Mouse (Mus musculus): Measurements from ENCODE around the gene S100b. TPM values are rescaled to one million over a fixed set of nuclear protein-coding genes. Genes with fewer than 3 reads are reported as not detected.

S100b gene
- polyA plus RNA-seq, 1 experiment from 2014 or later, result 0.44 TPM

DNA sequence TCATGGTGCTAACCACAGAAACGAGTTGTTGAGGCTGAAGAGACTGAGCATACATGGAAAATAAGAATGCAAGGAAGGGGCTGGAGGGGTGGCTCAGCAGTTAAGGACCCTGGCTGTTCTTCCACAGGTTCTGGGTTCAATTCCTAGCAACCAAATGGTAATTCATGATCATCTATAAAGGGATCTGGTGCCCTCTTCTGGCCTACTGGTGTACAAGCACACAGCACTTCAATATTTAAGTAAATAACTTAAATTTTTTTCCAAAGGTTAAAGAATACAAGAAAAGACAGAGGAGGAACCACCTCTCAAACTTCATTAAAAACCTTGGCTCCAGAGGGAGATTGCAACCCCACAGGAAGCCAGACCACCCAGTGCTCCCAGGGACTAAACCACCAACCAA lies 24.0 kb upstream of the S100b start:
- Histone ChIP-seq H3K27me3 (ENCODE audit: control insufficient read depth, insufficient read depth, low read length) (no peaks in the 10 kb centered on the region), H3K4me2 (no peak overlapping the region), H3K27ac (ENCODE audit: low read depth, low read length) (no peak overlapping the region), H3K9me3 (replicated peaks; ENCODE audit: control insufficient read depth, low read length) (no peaks in the 10 kb centered on the region), H3K4me1 (ENCODE audit: control insufficient read depth, insufficient read depth, low read length) (no peaks in the 10 kb centered on the region), H3K4me3 (ENCODE audit: low read depth, low read length) (no peak overlapping the region), H3K36me3 (ENCODE audit: control insufficient read depth, insufficient read depth, low read length) (no peaks in the 10 kb centered on the region), H3K9ac (ENCODE audit: low read depth, low read length) (no peak overlapping the region)
- ATAC-seq (replicated peaks; ENCODE audit: insufficient number of reproducible peaks, low FRiP score, low TSS enrichment), result no peak
- 77% methylated on average over 1 of the region's 1 CpGs for WGBS (ENCODE audit: insufficient replicate concordance)

- H3K27me3 ChIP-seq (ENCODE audit: control insufficient read depth, insufficient read depth, low read length), result no peaks in the 10 kb centered on the region
- H3K9me3 ChIP-seq (replicated peaks; ENCODE audit: control insufficient read depth, low read length), result no peaks in the 10 kb centered on the region
- peak within 1 kb of the TSS; percentile 62 for H3K4me3 ChIP-seq (ENCODE audit: low read depth, low read length)
- H3K27ac ChIP-seq (ENCODE audit: low read depth, low read length), result peak within 1 kb of the TSS; percentile 73
- H3K9ac ChIP-seq (ENCODE audit: low read depth, low read length), result peak within 1 kb of the TSS; percentile 69
- 0 out of 2 replicates have a peak, but pooled peaks cover 3% of the 10 kb centered on the region for H3K36me3 ChIP-seq (ENCODE audit: control insufficient read depth, insufficient read depth, low read length)
- peaks cover 16% of the 10 kb centered on the region for H3K4me1 ChIP-seq (ENCODE audit: control insufficient read depth, insufficient read depth, low read length)
- under 1% methylated on average over 47 of the region's 47 CpGs for WGBS (ENCODE audit: insufficient replicate concordance)
- H3K4me2 ChIP-seq, result peak within 1 kb of the TSS; percentile 77
- peak; percentile 96 for ATAC-seq (replicated peaks; ENCODE audit: insufficient number of reproducible peaks, low FRiP score, low TSS enrichment)
Measured at GRCm38 (mm10) chr10:76237341-76238225, 16.1 kb upstream of the S100b start, which contains the start of gene Prmt2. Prmt2 (minus strand) TSS chr10:76237865.

- Histone ChIP-seq H3K9ac (ENCODE audit: low read depth, low read length) (no peak overlapping the region), H3K4me2 (no peak overlapping the region), H3K4me1 (ENCODE audit: control insufficient read depth, insufficient read depth, low read length) (peaks cover 16% of the 10 kb centered on the region), H3K9me3 (replicated peaks; ENCODE audit: control insufficient read depth, low read length) (no peaks in the 10 kb centered on the region), H3K27me3 (ENCODE audit: control insufficient read depth, insufficient read depth, low read length) (no peaks in the 10 kb centered on the region), H3K4me3 (ENCODE audit: low read depth, low read length) (no peak overlapping the region), H3K27ac (ENCODE audit: low read depth, low read length) (no peak overlapping the region), H3K36me3 (ENCODE audit: control insufficient read depth, insufficient read depth, low read length) (0 out of 2 replicates have a peak, but pooled peaks cover 3% of the 10 kb centered on the region)
- 42% methylated on average over 4 of the region's 4 CpGs for WGBS (ENCODE audit: insufficient replicate concordance)
- no peak for ATAC-seq (replicated peaks; ENCODE audit: insufficient number of reproducible peaks, low FRiP score, low TSS enrichment)
Measured at GRCm38 (mm10) chr10:76239401-76239800, 14.3 kb upstream of the S100b start.

GRCm38 (mm10) chr10:76245106-76245505 lies 8.5 kb upstream of the S100b start:
- no peak for ATAC-seq (replicated peaks; ENCODE audit: insufficient number of reproducible peaks, low FRiP score, low TSS enrichment)
- Histone ChIP-seq H3K4me1 (ENCODE audit: control insufficient read depth, insufficient read depth, low read length) (no peaks in the 10 kb centered on the region), H3K4me3 (ENCODE audit: low read depth, low read length) (no peak overlapping the region), H3K9me3 (replicated peaks; ENCODE audit: control insufficient read depth, low read length) (no peaks in the 10 kb centered on the region), H3K27me3 (ENCODE audit: control insufficient read depth, insufficient read depth, low read length) (no peaks in the 10 kb centered on the region), H3K36me3 (ENCODE audit: control insufficient read depth, insufficient read depth, low read length) (no peaks in the 10 kb centered on the region), H3K27ac (ENCODE audit: low read depth, low read length) (no peak overlapping the region), H3K4me2 (no peak overlapping the region), H3K9ac (ENCODE audit: low read depth, low read length) (no peak overlapping the region)
- WGBS (ENCODE audit: insufficient replicate concordance), result 80% methylated on average over 2 of the region's 2 CpGs

DNA sequence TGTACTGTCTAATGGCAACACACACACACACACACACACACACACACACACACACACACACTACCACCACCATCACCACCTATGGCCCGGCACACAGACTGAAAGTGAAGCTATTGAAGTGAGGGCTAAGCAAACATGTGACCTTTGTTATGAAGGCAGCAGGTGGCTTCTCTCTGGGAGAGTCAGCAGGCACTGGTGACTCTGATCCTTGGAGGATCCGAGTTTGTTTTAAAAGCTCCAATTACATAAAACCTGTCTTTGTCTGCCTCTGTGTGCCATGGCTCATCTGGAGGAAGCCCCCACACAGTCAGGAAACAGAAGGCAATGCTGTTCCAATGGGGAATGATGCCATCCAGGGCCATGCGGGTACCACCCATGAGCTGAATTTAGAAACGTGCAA lies 7.1 kb upstream of the S100b start:
- Histone ChIP-seq H3K9ac (ENCODE audit: low read depth, low read length) (no peak overlapping the region), H3K36me3 (ENCODE audit: control insufficient read depth, insufficient read depth, low read length) (no peaks in the 10 kb centered on the region), H3K9me3 (replicated peaks; ENCODE audit: control insufficient read depth, low read length) (no peaks in the 10 kb centered on the region), H3K27ac (ENCODE audit: low read depth, low read length) (no peak overlapping the region), H3K4me1 (ENCODE audit: control insufficient read depth, insufficient read depth, low read length) (no peaks in the 10 kb centered on the region), H3K4me3 (ENCODE audit: low read depth, low read length) (no peak overlapping the region), H3K4me2 (no peak overlapping the region), H3K27me3 (ENCODE audit: control insufficient read depth, insufficient read depth, low read length) (no peaks in the 10 kb centered on the region)
- ATAC-seq (replicated peaks; ENCODE audit: insufficient number of reproducible peaks, low FRiP score, low TSS enrichment), result no peak
- 52% methylated on average over 4 of the region's 4 CpGs for WGBS (ENCODE audit: insufficient replicate concordance)

DNA sequence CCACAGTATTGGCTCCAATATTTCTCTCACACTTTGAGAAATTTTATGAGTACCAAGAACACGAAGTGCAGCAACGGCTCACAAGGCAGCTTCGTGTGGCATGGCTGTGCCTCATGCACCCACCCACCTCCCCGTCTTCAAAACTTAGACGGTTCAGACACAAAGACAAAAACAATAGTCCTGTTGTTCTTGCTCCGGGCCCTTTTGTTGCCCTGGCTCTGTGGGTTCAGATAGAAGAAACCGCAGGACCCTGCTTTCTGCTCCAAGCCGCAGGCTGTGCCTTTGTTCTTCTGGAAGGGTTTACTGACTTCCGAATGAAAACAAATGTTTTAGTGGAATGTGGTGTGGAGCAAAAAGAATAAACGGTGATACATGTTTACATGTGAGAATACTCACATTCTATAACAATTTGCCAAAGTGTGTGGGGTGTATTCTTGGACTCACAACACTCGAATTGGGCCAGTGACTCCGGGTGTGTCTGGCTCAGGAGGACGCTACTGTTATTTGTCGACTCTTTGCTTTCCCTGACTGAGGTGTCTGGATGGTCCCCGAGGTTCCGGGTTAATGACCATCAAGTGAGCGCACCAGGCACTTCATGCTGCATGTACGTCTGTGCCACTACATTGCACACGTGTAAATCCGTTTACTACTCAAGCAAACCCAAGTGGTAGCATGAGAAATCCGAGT lies 5.5 kb upstream of the S100b start:
- 70% methylated on average over 21 of the region's 21 CpGs for WGBS (ENCODE audit: insufficient replicate concordance)
- no peak overlapping the region for H3K4me2 ChIP-seq
- H3K4me1 ChIP-seq (ENCODE audit: control insufficient read depth, insufficient read depth, low read length), result no peaks in the 10 kb centered on the region
- H3K4me3 ChIP-seq (ENCODE audit: low read depth, low read length), result no peak overlapping the region
- no peaks in the 10 kb centered on the region for H3K9me3 ChIP-seq (replicated peaks; ENCODE audit: control insufficient read depth, low read length)
- H3K36me3 ChIP-seq (ENCODE audit: control insufficient read depth, insufficient read depth, low read length), result no peaks in the 10 kb centered on the region
- no peak overlapping the region for H3K9ac ChIP-seq (ENCODE audit: low read depth, low read length)
- no peak overlapping the region for H3K27ac ChIP-seq (ENCODE audit: low read depth, low read length)
- H3K27me3 ChIP-seq (ENCODE audit: control insufficient read depth, insufficient read depth, low read length), result no peaks in the 10 kb centered on the region
- no peak for ATAC-seq (replicated peaks; ENCODE audit: insufficient number of reproducible peaks, low FRiP score, low TSS enrichment)

DNA sequence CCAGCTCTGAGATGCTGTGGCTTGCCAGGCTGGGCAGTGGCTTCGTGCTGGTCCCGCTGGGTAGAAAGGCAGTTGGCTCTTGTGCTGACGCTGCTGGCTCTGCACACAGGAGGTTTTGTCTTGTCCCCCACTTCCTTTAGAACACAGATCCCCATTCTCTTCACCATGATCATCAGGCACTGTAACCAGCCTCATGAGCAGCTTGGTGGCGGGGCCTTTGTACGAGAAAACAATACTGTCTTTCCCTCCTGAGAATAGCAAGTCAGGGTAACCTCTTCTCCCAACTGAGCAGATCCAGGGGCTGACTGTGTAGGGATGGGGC lies 5.0 kb upstream of the S100b start:
- Histone ChIP-seq H3K27me3 (ENCODE audit: control insufficient read depth, insufficient read depth, low read length) (no peaks in the 10 kb centered on the region), H3K4me1 (ENCODE audit: control insufficient read depth, insufficient read depth, low read length) (no peaks in the 10 kb centered on the region), H3K36me3 (ENCODE audit: control insufficient read depth, insufficient read depth, low read length) (no peaks in the 10 kb centered on the region), H3K27ac (ENCODE audit: low read depth, low read length) (no peak overlapping the region), H3K9me3 (replicated peaks; ENCODE audit: control insufficient read depth, low read length) (no peaks in the 10 kb centered on the region), H3K4me2 (no peak overlapping the region), H3K4me3 (ENCODE audit: low read depth, low read length) (no peak overlapping the region), H3K9ac (ENCODE audit: low read depth, low read length) (no peak overlapping the region)
- WGBS (ENCODE audit: insufficient replicate concordance), result 78% methylated on average over 5 of the region's 5 CpGs
- no peak for ATAC-seq (replicated peaks; ENCODE audit: insufficient number of reproducible peaks, low FRiP score, low TSS enrichment)

DNA sequence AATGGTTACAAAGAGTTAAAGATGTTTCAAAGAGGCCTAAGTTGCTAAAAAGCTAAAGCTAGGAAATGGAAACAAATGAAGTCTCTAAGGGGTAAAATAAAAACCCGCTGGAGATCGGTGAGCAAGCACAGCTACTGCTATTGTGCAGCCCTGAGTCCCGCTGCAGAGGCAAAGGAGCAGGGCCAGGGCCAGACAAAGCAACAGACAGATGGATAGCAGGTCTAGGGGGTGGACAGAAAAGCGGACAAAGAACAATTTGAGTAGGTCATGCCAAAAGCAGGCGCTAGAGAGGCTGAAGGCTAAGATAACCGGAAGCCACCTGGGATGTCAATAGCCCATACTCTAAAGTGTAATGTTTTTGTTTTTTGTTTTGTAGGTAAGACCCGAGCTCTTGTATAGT lies 2.8 kb upstream of the S100b start:
- H3K36me3 ChIP-seq (ENCODE audit: control insufficient read depth, insufficient read depth, low read length), result no peaks in the 10 kb centered on the region
- no peak overlapping the region for H3K4me2 ChIP-seq
- no peak overlapping the region for H3K27ac ChIP-seq (ENCODE audit: low read depth, low read length)
- 77% methylated on average over 7 of the region's 7 CpGs for WGBS (ENCODE audit: insufficient replicate concordance)
- H3K4me3 ChIP-seq (ENCODE audit: low read depth, low read length), result no peak overlapping the region
- no peaks in the 10 kb centered on the region for H3K27me3 ChIP-seq (ENCODE audit: control insufficient read depth, insufficient read depth, low read length)
- H3K9me3 ChIP-seq (replicated peaks; ENCODE audit: control insufficient read depth, low read length), result no peaks in the 10 kb centered on the region
- ATAC-seq (replicated peaks; ENCODE audit: insufficient number of reproducible peaks, low FRiP score, low TSS enrichment), result no peak
- no peaks in the 10 kb centered on the region for H3K4me1 ChIP-seq (ENCODE audit: control insufficient read depth, insufficient read depth, low read length)
- H3K9ac ChIP-seq (ENCODE audit: low read depth, low read length), result no peak overlapping the region
